Mouse (Mus musculus) heart, postnatal 0 days (tissue): ENCODE measurements around the gene Marc1. TPM values are rescaled to one million over a fixed set of nuclear protein-coding genes. Genes with fewer than 3 reads are reported as not detected.

Experiments used
- ATAC-seq: fragments of 200-750 bp; cut with Nextera tagmentation; 2 replicates; pipeline ENCODE4 v1.8.0; 2017; ENCODE audit warnings: low read depth, moderate number of reproducible peaks, moderate library complexity; ENCODE audit not compliant: insufficient read depth
- DNase-seq: peaks from one replicate; pipeline ENCODE4 v3.0.0-alpha.2; 2016; ENCODE audit warnings: low spot score
- H3K27ac ChIP-seq: fragments of 300-500 bp; sonication (generic); 2 replicates; pipeline ENCODE4 v1.5.1; 2014; ENCODE audit warnings: low read depth, mild to moderate bottlenecking
- H3K27me3 ChIP-seq: fragments of 300-500 bp; sonication (generic); 2 replicates; pipeline ENCODE4 v1.6.1; 2014; ENCODE audit warnings: low read length, mixed read lengths; ENCODE audit not compliant: control insufficient read depth, insufficient read depth
- H3K36me3 ChIP-seq: fragments of 300-500 bp; sonication (generic); replicated peaks from 2 replicates; pipeline ENCODE4 v1.6.1; 2014; ENCODE audit warnings: low read length, mixed read lengths; ENCODE audit not compliant: control insufficient read depth, insufficient read depth
- H3K4me1 ChIP-seq: fragments of 300-500 bp; sonication (generic); 2 replicates; pipeline ENCODE4 v1.6.1; 2014; ENCODE audit warnings: antibody characterized with exemption; ENCODE audit not compliant: control insufficient read depth, insufficient read depth
- H3K4me2 ChIP-seq: fragments of 300-500 bp; sonication (generic); 2 replicates; pipeline ENCODE4 v1.6.1; 2014; ENCODE audit warnings: low read depth, mild to moderate bottlenecking, low read length, moderate library complexity
- H3K4me3 ChIP-seq: fragments of 300-500 bp; sonication (generic); 2 replicates; pipeline ENCODE4 v1.5.1; 2014; ENCODE audit warnings: low read depth, low read length
- H3K9ac ChIP-seq: fragments of 300-500 bp; sonication (generic); replicated peaks from 2 replicates; pipeline ENCODE4 v1.6.1; 2014; ENCODE audit warnings: low read depth, low read length, mixed read lengths
- H3K9me3 ChIP-seq: fragments of 300-500 bp; sonication (generic); replicated peaks from 2 replicates; pipeline ENCODE4 v1.6.1; 2016; ENCODE audit warnings: low read length; ENCODE audit not compliant: control insufficient read depth
- CTCF ChIP-seq: IDR thresholded peaks from 2 replicates; pipeline ENCODE4 v1.5.1; 2016; ENCODE audit warnings: antibody characterized with exemption, control low read depth, low read depth
- EP300 ChIP-seq: IDR thresholded peaks from 2 replicates; pipeline ENCODE4 v1.6.1; 2016; ENCODE audit warnings: antibody characterized with exemption, low read depth
- WGBS: fragments of 180-500 bp; shearing (Covaris S2); extraction: QIAGEN DNeasy Blood & Tissue Kit; methylation state at CpG from one replicate; pipeline ENCODE4 v1.1.7; 2014; 5-methylcytosine and 5-hydroxymethylcytosine counted together
- polyA plus RNA-seq: library from polyadenylated mRNA; unstranded; fragments of >200 nt; fragmentation: Nextera tagmentation; extraction: Ambion mirVana; gene quantifications from 2 replicates; pipeline ENCODE4 v1.2.1, GENCODE M21; 2015
- total RNA-seq: library from RNA; depleted of rRNA; stranded (reverse); fragments of >200 nt; gene quantifications from 2 replicates; pipeline ENCODE4 v1.2.3, GENCODE M21; 2014; ENCODE audit warnings: low replicate concordance

Gene Marc1
- total and polyA plus RNA-seq, 2 experiments from 2014 or later: not detected

DNA sequence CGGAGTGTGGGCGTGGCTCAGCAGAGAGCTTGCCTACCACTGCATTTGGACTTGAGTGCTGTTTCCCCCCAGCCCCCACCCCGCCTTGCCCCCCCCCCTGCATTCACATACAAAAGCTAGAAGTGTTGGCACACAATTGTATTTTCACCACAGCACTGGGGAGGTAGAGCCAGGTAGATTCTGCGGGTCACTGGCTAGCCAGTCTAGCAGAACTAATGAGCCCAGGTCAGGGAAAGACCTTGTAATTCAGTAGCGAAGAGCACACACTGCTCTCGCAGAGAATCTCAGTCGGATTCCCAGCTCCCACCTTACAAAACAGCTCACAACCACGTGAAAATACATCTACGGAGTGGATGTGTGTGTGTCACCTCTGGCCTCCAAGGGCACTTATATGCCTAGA, 35.8 kb downstream of the Marc1 start:
- H3K4me2 ChIP-seq: no peak overlapping the region
- H3K36me3 ChIP-seq: no peaks in the 10 kb centered on the region
- no peak overlapping the region for H3K27ac ChIP-seq
- DNase-seq (no peak), ATAC-seq (no peak)
- WGBS: 69% methylated on average over 9 of the region's 9 CpGs
- H3K27me3 ChIP-seq: no peaks in the 10 kb centered on the region
- H3K9ac ChIP-seq: no peak overlapping the region
- H3K9me3 ChIP-seq: no peaks in the 10 kb centered on the region
- H3K4me1 ChIP-seq: no peaks in the 10 kb centered on the region
- H3K4me3 ChIP-seq: no peak overlapping the region
- TF ChIP-seq EP300: no peak
- no peak for TF ChIP-seq CTCF

DNA sequence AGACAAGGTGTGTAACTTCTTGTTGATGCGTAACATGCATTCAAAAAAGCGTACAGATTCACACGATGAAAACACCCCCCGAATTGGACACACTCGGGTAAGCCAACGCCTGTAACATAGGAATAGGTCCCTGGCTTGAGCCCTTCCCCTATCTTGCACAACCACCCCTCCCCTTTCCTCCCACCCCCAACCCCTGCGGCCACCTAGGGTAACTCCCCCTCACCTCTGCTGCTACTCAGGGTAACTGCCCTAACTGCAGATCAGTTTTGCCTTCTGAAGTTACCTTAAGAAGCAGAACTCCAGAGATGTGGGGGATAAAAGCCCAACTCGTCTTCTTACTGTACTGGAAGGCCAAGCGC, 39.2 kb downstream of the Marc1 start:
- no peaks in the 10 kb centered on the region for H3K4me1 ChIP-seq
- no peaks in the 10 kb centered on the region for H3K36me3 ChIP-seq
- H3K4me3 ChIP-seq: no peak overlapping the region
- DNase-seq: no peak
- no peaks in the 10 kb centered on the region for H3K27me3 ChIP-seq
- 10% methylated on average over 9 of the region's 9 CpGs for WGBS
- no peak overlapping the region for H3K27ac ChIP-seq
- no peak overlapping the region for H3K9ac ChIP-seq
- no peak for ATAC-seq
- no peaks in the 10 kb centered on the region for H3K9me3 ChIP-seq
- no peak overlapping the region for H3K4me2 ChIP-seq
- TF ChIP-seq EP300: no peak
- TF ChIP-seq CTCF: no peak

DNA sequence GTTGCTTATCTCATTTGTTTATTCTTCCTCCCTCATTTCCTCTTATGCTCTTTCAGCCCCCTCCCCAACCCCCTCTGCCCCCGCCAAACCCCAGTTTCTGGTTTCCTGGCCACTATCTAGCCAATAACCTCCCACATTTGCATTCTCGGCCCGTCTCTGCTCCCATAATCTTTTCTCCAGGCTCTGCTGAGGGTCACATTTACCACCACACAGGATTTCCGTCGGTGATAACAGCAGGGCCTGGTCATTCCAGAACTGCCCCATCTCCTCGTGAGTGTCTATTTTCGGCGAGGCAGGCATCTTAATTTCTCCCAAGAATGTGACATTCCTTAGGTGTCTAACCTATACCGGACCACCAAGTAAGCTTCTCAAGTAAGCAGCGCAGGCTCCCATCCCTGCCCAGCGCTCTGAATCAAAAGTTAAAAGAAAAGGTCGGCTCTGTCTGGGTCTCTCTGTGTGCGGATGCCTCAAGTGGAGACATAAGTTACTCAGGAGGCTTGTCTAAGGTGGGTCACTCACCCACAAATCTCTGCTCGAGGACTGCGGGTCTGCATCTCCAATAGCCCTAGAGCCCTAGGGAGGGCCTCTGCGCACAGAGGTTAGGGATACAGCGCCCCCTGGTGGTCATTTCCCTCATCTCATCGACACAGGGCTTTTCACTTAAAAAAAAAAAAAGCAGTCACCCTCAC, 39.8 kb downstream of the Marc1 start:
- DNase-seq (peak; percentile 60), ATAC-seq (peak; percentile 86)
- 5% methylated on average over 18 of the region's 18 CpGs for WGBS
- peak overlapping the region; percentile 50 for H3K27ac ChIP-seq
- peak; percentile 79 for TF ChIP-seq CTCF
- no peak for TF ChIP-seq EP300
- no peaks in the 10 kb centered on the region for H3K9me3 ChIP-seq
- no peaks in the 10 kb centered on the region for H3K4me1 ChIP-seq
- no peaks in the 10 kb centered on the region for H3K27me3 ChIP-seq
- H3K9ac ChIP-seq: no peak overlapping the region
- H3K36me3 ChIP-seq: no peaks in the 10 kb centered on the region
- no peak overlapping the region for H3K4me3 ChIP-seq
- peak overlapping the region; percentile 48 for H3K4me2 ChIP-seq

DNA sequence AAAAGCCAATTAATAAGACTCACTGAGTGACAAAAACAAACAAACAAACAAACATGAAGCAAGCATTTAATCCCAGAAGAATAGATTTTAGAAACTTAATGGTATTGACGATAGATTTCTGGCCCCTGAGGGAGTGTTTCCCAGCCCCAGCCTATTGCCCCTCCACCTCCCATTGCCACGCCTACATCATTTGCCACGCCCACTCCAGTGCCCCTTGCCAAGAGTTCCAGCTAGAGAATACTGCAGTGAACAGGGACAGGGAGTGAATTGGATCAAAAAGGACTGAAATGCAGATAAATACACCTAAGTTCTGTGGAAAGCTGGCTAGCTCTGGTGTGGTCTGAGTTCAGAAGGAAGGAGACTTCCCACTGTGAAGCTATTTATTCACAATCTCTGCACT, 47.2 kb downstream of the Marc1 start:
- DNase-seq (no peak), ATAC-seq (no peak)
- 43% methylated on average over 3 of the region's 3 CpGs for WGBS

GRCm38 (mm10) chr1:184762941-184763340, 48.2 kb downstream of the Marc1 start:
- H3K9me3 ChIP-seq: no peaks in the 10 kb centered on the region
- H3K9ac ChIP-seq: no peak overlapping the region
- H3K27ac ChIP-seq: no peak overlapping the region
- H3K4me2 ChIP-seq: no peak overlapping the region
- no peaks in the 10 kb centered on the region for H3K4me1 ChIP-seq
- no peaks in the 10 kb centered on the region for H3K36me3 ChIP-seq
- DNase-seq (no peak), ATAC-seq (no peak)
- 67% methylated on average over 5 of the region's 5 CpGs for WGBS
- no peak overlapping the region for H3K4me3 ChIP-seq
- no peak for TF ChIP-seq CTCF
- no peak for TF ChIP-seq EP300
- H3K27me3 ChIP-seq: no peaks in the 10 kb centered on the region

More for the DNA sequence above, 47.2 kb downstream of the Marc1 start:
- Histone ChIP-seq H3K9ac (no peak overlapping the region), H3K4me2 (no peak overlapping the region), H3K4me1 (no peaks in the 10 kb centered on the region), H3K36me3 (no peaks in the 10 kb centered on the region), H3K9me3 (no peaks in the 10 kb centered on the region), H3K27me3 (no peaks in the 10 kb centered on the region), H3K4me3 (no peak overlapping the region), H3K27ac (no peak overlapping the region)
- TF ChIP-seq EP300 (no peak), CTCF (no peak)

- TF ChIP-seq CTCF: no peak
- no peak for TF ChIP-seq EP300
- no peak overlapping the region for H3K4me3 ChIP-seq
- no peak overlapping the region for H3K9ac ChIP-seq
- H3K36me3 ChIP-seq: no peaks in the 10 kb centered on the region
- H3K27ac ChIP-seq: no peak overlapping the region
- no peak for DNase-seq
- ATAC-seq: no peak
- H3K4me1 ChIP-seq: no peaks in the 10 kb centered on the region
- no peaks in the 10 kb centered on the region for H3K27me3 ChIP-seq
- no peak overlapping the region for H3K4me2 ChIP-seq
- WGBS: 62% methylated on average over 4 of the region's 4 CpGs
- no peaks in the 10 kb centered on the region for H3K9me3 ChIP-seq
These were observed 49.1 kb downstream of the Marc1 start for GRCm38 (mm10) chr1:184761988-184762387.
